Mouse (Mus musculus) liver, adult 2 months (tissue): Measurements from ENCODE around the gene Camkmt.

Source experiments
- CTCF ChIP-seq: fragments of 200-500 bp; IDR thresholded peaks from 2 replicates; pipeline ENCODE4 v1.5.1; 2011; ENCODE audit warnings: low read depth, low read length, control low read depth
- POLR2A ChIP-seq: fragments of 200-500 bp; IDR thresholded peaks from 2 replicates; pipeline ENCODE4 v1.6.1; 2011; ENCODE audit warnings: low read length, control low read depth; ENCODE audit not compliant: insufficient read depth; ENCODE audit errors: extremely low read depth

GRCm38 (mm10) chr17:85042419-85042818 is 47.9 kb upstream of the Camkmt start:
- TF ChIP-seq CTCF, result no peak
- no peak for TF ChIP-seq POLR2A
